Mouse (Mus musculus) kidney, postnatal 0 days (tissue): Measurements from ENCODE around the gene Mucl3. TPM values are rescaled to one million over a fixed set of nuclear protein-coding genes. Genes with fewer than 3 reads are reported as not detected.

ENCODE experiments used
- ATAC-seq: fragments of 200-750 bp; cut with Nextera tagmentation; replicated peaks from 2 replicates; pipeline ENCODE4 v1.8.0; 2017; ENCODE audit warnings: low read depth, moderate number of reproducible peaks, moderate TSS enrichment, moderate library complexity; ENCODE audit not compliant: low FRiP score
- DNase-seq: peaks from one replicate; pipeline ENCODE4 v3.0.0-alpha.2; 2016; ENCODE audit warnings: low spot score
- H3K27ac ChIP-seq: fragments of 300-500 bp; sonication (generic); 2 replicates; pipeline ENCODE4 v1.5.1; 2014; ENCODE audit warnings: mild to moderate bottlenecking
- H3K27me3 ChIP-seq: fragments of 300-500 bp; sonication (generic); 2 replicates; pipeline ENCODE4 v1.6.1; 2014; ENCODE audit warnings: low read length, mixed read lengths; ENCODE audit not compliant: insufficient read depth
- H3K36me3 ChIP-seq: fragments of 300-500 bp; sonication (generic); 2 replicates; pipeline ENCODE4 v1.6.1; 2014; ENCODE audit warnings: low read length, mixed read lengths; ENCODE audit not compliant: insufficient read depth
- H3K4me1 ChIP-seq: fragments of 300-500 bp; sonication (generic); replicated peaks from 2 replicates; pipeline ENCODE4 v1.6.1; 2014; ENCODE audit warnings: antibody characterized with exemption, low read length, mixed read lengths; ENCODE audit not compliant: insufficient read depth
- H3K4me2 ChIP-seq: fragments of 300-500 bp; sonication (generic); 2 replicates; pipeline ENCODE4 v1.6.1; 2014; ENCODE audit warnings: mild to moderate bottlenecking, low read length, moderate library complexity, mixed read lengths
- H3K4me3 ChIP-seq: fragments of 300-500 bp; sonication (generic); replicated peaks from 2 replicates; pipeline ENCODE4 v1.5.1; 2014; ENCODE audit warnings: low read depth, low read length
- H3K9ac ChIP-seq: fragments of 300-500 bp; sonication (generic); 2 replicates; pipeline ENCODE4 v1.6.1; 2014; ENCODE audit warnings: low read depth, low read length
- H3K9me3 ChIP-seq: fragments of 300-500 bp; sonication (generic); replicated peaks from 2 replicates; pipeline ENCODE4 v1.6.1; 2016; ENCODE audit warnings: low read length, inconsistent platforms, mixed read lengths
- CTCF ChIP-seq: IDR thresholded peaks from 2 replicates; pipeline ENCODE4 v1.5.1; 2016; ENCODE audit warnings: antibody characterized with exemption, low read depth, mild to moderate bottlenecking, moderate library complexity
- WGBS: fragments of 180-500 bp; shearing (Covaris S2); extraction: QIAGEN DNeasy Blood & Tissue Kit; methylation state at CpG from one replicate; pipeline ENCODE4 v1.1.7; 2014; 5-methylcytosine and 5-hydroxymethylcytosine counted together
- polyA plus RNA-seq: library from polyadenylated mRNA; unstranded; fragments of >200 nt; fragmentation: Nextera tagmentation; extraction: Ambion mirVana; gene quantifications from 2 replicates; pipeline ENCODE4 v1.2.1, GENCODE M21; 2015

Gene Mucl3
- polyA plus RNA-seq, 1 experiment from 2014 or later: 0.11 TPM

DNA sequence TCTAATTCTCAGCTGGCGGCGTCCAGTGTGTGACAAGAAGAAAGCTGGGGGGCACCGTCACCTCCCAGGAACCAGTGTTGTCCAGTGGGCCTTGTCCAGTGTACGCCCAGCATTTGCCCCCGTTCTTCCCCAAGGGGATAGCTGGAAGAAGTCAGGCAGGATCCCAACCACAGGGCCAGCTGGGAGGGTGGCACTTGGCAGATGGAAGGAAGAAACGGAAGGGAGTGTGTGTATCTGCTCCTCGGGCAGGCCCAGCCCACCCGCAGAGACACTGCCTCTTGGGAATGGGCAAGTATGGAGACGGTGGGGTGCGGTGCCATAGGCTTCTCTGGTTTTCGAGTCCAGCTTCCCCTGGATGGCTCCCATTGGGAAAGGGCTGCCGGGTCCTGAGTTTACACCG, 38.5 kb upstream of the Mucl3 start:
- no peak for DNase-seq
- peaks cover 47% of the 10 kb centered on the region for H3K36me3 ChIP-seq
- H3K4me2 ChIP-seq: no peak overlapping the region
- H3K27me3 ChIP-seq: no peaks in the 10 kb centered on the region
- no peaks in the 10 kb centered on the region for H3K9me3 ChIP-seq
- no peaks in the 10 kb centered on the region for H3K4me1 ChIP-seq
- 85% methylated on average over 13 of the region's 13 CpGs for WGBS
- H3K9ac ChIP-seq: no peak overlapping the region
- TF ChIP-seq CTCF: no peak
- H3K27ac ChIP-seq: no peak overlapping the region
- no peak for ATAC-seq
- H3K4me3 ChIP-seq: no peak overlapping the region

DNA sequence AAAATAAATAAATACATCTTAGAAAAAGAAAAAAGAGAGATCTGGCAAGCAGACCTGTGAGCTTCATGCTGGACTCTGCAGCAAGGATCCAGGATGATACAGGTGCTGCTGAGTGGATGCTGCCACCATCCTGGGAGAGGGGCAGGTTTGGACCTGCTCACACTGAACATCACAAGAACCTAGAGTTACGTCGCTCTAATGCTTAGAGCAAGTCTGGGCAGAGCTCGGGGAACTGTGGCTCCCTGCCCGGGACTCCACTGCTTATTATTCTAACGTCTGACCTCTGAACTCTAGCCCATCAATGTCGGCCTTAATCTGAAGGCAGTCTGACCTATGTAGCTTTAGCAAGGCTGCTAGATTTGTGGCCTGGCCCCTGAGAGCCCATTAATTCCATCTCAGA, 37.1 kb upstream of the Mucl3 start:
- H3K27me3 ChIP-seq: no peaks in the 10 kb centered on the region
- WGBS: 19% methylated on average over 6 of the region's 6 CpGs
- no peak overlapping the region for H3K4me2 ChIP-seq
- H3K9ac ChIP-seq: no peak overlapping the region
- H3K36me3 ChIP-seq: peaks cover 34% of the 10 kb centered on the region
- H3K4me3 ChIP-seq: no peak overlapping the region
- no peaks in the 10 kb centered on the region for H3K9me3 ChIP-seq
- DNase-seq: no peak
- no peak for TF ChIP-seq CTCF
- no peak overlapping the region for H3K27ac ChIP-seq
- ATAC-seq: no peak
- no peaks in the 10 kb centered on the region for H3K4me1 ChIP-seq

DNA sequence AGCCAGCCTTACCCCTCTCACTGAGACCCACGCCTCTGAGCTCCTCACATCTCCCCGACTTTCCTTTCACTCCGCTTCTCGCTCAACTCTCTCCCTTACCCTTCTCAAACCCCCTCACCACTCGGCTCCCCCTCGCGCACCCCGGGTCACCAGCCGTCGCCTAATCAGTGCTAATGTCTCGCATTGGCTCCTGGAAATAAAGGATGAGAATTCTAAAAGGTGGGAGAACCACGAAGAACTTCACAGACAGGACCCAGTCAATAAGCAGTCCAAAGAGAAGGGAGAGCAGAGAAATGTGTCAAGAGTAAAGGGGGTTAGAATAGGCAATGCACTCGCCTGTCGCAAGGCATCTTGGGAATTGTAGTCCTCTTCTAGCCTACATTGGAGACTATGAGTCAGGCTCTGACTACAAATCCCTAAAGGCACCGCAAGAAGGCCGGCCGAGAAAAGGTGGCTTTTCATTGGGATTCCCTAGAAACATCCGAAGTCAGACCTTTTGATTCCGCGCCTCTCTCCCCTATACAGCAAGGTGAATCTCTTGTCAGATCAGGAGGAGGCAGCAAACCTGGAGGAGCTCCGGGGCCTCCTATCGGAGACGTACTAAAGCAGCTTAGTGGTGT, 30.0 kb upstream of the Mucl3 start, which contains the start of gene Gtf2h4:
Gene Gtf2h4, minus strand, starts transcription at position 324 of the 620 bp plus-strand sequence.
- H3K4me2 ChIP-seq: peak within 1 kb of the TSS; percentile 79
- no peak within 1 kb of the TSS for H3K27ac ChIP-seq
- peak within 1 kb of the TSS; percentile 69 for H3K9ac ChIP-seq
- H3K36me3 ChIP-seq: no peaks in the 10 kb centered on the region
- TF ChIP-seq CTCF: no peak
- peaks cover 4% of the 10 kb centered on the region; the same call in 1 of the 2 replicates for H3K4me1 ChIP-seq
- DNase-seq (peak; percentile 98), ATAC-seq (peak; percentile 96)
- no peaks in the 10 kb centered on the region for H3K9me3 ChIP-seq
- peak within 1 kb of the TSS; percentile 55 for H3K4me3 ChIP-seq
- no peaks in the 10 kb centered on the region for H3K27me3 ChIP-seq
- WGBS: 1% methylated on average over 23 of the region's 23 CpGs

DNA sequence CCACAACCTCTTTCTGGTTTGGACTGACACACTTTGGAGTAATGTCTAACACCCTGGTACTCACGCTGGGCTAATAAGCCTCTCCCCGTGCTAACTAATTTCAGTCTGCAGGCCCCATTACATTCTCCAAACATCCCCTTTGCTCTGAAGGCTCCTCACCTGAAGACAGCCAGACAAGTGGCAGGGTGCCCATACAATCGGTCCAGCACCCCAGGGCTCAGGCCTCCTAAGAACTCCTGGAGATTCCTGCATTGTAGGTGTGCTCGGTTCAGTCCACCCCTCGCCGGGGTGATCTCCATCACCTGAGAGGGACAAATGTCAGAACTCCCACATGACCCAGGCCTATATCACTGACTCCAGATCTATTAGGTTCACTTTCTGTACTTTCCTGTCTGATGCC, 29.0 kb upstream of the Mucl3 start:
- no peak for DNase-seq
- ATAC-seq: no peak
- Histone ChIP-seq H3K27me3 (no peaks in the 10 kb centered on the region), H3K9ac (peak overlapping the region; percentile 69; the same call in 1 of the 2 replicates), H3K9me3 (no peaks in the 10 kb centered on the region), H3K4me1 (peaks cover 8% of the 10 kb centered on the region; the same call in 1 of the 2 replicates), H3K36me3 (no peaks in the 10 kb centered on the region), H3K27ac (no peak overlapping the region), H3K4me2 (no peak overlapping the region; the same call in 1 of the 2 replicates), H3K4me3 (no peak overlapping the region)
- TF ChIP-seq CTCF: no peak
- WGBS: 85% methylated on average over 6 of the region's 6 CpGs

DNA sequence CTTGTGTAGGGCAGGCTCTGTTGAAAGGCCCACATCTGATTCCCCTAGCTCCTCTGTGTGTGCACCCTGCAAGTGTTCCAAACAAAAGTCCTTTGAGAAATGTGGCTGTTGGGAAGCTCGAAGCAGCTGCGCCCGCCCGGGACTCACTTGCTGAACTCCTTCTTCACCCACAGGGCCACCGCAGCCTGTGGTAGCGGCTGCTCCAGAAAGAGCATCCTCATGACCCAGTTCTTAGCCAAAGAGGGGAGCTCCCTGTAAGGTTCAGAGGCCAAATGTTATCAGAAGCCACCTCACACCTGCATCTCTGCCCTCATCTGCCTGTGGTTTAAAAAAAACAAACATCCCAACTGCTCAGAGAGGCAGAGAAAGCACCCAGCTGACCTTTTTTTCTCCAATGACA, 28.4 kb upstream of the Mucl3 start:
- Histone ChIP-seq H3K4me2 (no peak overlapping the region), H3K27ac (no peak overlapping the region), H3K9me3 (no peaks in the 10 kb centered on the region), H3K4me1 (peaks cover 10% of the 10 kb centered on the region), H3K36me3 (no peaks in the 10 kb centered on the region), H3K27me3 (no peaks in the 10 kb centered on the region), H3K4me3 (no peak overlapping the region), H3K9ac (no peak overlapping the region)
- no peak for TF ChIP-seq CTCF
- 94% methylated on average over 6 of the region's 6 CpGs for WGBS
- ATAC-seq (no peak), DNase-seq (no peak)

DNA sequence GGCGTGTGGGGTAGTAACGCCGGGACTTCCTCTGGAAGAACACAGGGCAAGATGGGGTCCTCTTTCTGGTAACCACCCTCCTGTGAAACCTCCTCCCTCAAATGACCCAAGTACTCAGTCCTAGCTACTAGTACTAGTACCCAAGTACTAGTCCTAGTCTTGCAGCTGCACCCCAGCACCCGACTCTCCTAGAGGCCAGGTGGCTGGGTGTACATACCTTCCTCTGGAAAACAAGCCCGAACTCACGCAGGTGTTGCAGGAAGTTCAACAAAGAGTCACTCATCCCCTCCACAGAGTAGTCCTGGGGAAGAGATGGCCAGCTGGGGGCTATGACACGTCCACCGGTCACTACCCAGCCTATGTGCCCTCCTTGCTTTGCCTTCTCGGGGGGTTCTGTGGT, 26.2 kb upstream of the Mucl3 start:
- DNase-seq (no peak), ATAC-seq (no peak)
- TF ChIP-seq CTCF: no peak
- H3K4me1 ChIP-seq: peaks cover 15% of the 10 kb centered on the region
- no peaks in the 10 kb centered on the region for H3K27me3 ChIP-seq
- no peak overlapping the region for H3K4me2 ChIP-seq
- H3K4me3 ChIP-seq: no peak overlapping the region
- H3K27ac ChIP-seq: no peak overlapping the region
- 93% methylated on average over 9 of the region's 9 CpGs for WGBS
- H3K9me3 ChIP-seq: no peaks in the 10 kb centered on the region
- no peaks in the 10 kb centered on the region for H3K36me3 ChIP-seq
- no peak overlapping the region for H3K9ac ChIP-seq
